Mouse (Mus musculus) MEL-GATA-1-ER (cell line): Measurements from ENCODE around the gene Arid5b.

Source experiments
- DNase-seq: peaks from one replicate; pipeline ENCODE4 v3.0.0-alpha.2; 2012; ENCODE audit warnings: low read depth; ENCODE audit errors: extremely low read depth

The Arid5b gene

GRCm38 (mm10) chr10:68165709-68166694, 112.5 kb downstream of the Arid5b start:
- no peak for DNase-seq

GRCm38 (mm10) chr10:68164723-68165706, 113.5 kb downstream of the Arid5b start:
- DNase-seq = no peak

DNA sequence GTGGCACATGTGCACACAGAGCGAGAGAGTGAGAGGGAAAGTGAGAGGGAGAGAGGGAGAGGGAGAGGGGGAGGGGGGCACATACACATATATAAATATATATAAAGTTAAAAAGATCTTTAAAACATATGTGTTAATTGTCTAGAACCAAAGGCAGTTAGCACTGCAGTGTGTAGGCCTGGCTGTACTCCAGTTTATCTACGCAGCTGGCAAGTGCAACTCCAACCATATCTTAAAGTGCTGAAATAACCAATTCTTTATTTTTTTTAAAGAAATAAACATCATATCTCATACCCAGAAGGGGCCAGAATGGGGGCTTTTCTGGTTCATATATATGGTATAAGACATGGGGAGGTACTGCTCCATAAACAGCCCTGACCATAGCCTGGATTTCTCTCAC, 114.4 kb downstream of the Arid5b start:
- no peak for DNase-seq

DNA sequence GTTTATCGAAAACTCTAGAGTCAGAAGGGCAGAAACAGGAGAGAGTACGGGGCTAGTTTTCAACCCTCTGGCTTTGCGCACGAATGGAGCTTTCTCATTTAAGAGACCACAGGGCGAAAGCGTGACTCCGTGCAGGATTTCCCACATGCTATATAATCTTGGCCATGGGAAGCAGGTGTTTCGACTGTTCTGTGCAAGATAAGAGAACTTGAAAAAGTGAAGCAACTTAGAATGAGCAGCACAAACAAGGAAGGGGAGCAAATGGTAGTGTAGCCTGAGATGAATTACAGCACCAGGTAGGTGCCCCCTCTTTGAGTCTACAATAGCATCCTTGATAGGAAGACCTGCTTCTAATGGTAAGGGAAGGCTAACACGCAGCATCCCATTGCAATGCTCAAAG, 118.8 kb downstream of the Arid5b start:
- peak; percentile 11 for DNase-seq

DNA sequence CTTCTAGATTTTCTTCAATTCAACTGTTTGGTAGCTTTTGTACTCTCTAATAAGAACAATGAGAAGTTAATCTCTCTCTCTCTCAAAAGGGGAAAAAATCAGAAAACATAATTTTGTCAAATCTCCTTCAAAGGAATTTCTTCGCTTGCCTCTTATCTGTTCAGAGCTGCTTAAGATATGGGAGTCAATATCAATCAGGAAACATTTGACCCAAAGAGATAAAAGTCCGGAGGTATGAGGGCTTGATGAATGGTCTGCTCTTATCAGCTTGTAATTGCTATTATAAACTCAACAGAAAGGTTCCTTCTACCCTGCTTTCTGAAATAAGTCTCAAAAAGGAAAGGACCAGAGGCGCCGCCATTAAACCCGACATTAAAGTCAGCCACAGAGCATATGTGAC, 120.0 kb downstream of the Arid5b start:
- DNase-seq = no peak

DNA sequence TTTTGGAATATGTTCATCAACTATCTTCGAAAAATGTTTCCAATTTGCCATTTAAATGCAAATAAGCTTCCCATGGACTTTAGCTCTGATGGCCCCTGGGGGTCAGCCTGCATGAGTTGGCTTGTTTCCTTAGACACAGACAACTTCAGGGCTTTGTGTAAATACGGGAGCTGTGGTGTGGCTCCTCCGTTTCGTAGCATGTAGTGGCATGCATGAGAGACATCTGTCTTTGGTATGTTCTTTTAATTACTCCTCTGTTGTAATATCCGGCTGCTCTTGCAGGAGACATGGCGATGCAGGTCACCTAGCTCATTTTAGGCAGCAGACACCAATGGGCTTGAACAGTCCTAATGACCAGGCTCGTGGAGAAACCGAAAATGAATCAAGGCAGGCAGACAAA, 121.0 kb downstream of the Arid5b start:
- no peak for DNase-seq

DNA sequence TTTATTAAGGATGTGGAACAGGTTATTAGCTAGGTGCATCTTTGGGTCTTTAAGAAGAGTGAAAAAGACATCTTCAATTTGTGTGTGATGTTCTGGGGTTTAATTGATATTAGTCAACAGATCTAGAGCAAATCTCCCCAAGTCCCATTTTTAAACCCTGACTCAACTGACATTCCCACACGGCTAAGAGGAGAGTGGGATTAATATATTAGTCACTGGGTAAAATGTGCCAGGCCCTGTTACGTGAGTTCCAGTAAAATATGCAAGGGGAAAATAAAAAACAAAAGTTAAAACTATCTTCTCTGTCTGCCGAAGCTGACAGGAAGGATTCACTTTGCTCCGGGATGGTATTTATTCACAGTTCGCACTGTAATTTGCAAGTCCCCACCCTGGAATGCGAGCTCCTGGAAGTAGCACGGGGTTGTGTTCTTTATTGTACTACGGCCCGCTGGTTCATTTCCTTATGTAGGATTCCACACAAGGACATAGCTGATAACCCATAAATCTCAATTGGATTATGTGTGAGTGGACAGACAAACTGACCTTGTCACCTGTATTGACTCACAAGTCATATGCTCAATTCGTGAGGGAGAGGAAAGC, 121.8 kb downstream of the Arid5b start:
- DNase-seq = no peak

DNA sequence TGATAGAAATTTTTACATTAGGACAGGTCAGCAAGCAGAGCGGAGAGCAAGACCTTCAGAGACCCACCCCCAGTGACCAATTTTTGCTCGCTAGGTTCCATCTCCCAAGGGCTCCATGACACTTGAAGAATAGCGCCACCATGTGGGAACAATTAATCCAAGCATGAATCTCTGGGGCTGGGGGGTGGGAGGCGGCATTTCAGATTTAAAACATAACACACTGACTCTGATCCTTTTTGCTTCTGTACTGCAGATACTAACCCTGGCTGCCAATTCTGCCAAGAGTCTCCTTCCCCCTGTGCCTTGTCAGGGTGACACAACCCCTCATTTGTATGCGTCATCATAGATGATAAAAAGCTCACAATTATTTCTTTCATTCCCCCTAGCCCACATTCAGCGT, 122.4 kb downstream of the Arid5b start:
- DNase-seq = peak; percentile 29

DNA sequence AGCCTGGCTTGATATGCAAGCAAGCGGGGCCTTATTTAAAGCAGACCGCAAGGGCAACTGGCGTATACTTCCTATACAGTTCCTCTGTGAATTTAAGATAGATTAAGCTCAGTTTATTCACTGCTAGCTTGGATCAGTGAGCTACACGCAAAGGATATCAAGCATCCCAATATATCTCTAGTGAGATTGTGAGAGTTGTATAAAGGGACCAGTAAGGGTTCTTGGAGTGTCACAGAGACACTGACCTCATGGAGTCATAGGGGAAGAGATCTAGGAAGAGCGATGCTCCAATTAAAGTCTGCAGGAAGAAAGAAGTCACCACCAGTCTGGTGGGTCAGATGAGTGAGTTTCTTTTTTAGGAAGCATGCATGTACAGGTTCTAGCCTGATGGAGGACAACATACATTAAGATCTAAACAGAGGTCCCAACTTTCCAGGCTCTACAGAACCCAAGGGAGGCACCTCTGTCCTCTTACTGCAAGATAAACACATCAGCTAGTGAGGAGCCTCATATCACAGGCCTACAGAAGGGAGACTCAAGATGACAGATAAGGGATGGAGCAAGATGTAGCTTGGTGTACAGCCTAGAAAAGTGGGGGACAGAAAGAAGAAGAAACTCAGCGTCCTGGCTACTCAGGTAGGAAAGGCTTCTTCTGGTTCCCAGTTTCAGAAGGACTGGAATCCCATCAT, 123.0 kb downstream of the Arid5b start:
- peak; percentile 46 for DNase-seq

DNA sequence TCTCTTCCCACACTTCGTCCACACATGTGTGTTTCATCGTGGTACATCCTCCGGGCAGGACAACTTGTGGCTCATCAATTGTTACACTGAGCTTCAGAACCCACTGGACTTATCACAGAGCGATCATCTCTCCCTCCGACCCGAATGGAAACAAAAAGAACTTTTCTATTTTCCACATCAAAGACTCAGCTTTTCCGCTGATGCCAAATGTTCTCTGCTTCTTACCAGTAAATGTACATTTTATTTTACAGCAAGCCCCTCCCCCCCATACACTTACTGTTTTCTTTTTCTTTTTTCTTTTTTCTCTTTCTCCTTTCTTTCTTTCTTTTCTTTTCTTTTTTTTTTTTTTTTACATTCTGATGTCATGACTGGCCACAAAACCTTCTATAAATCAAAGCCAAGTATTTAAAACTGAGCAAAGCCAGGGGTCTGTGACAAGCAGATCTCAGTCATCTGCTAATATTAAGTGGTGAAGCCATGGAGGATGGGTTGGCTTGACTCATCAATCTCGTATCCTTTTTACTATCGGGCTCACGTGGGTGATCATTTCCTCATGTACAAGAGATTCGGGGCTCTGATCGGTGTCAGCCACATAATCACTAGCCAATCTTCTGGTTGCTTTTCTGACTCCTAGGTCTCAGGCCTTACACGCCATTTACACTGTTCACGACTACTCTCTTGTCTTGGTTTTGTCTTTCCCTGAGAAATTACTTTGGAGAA, 124.3 kb downstream of the Arid5b start:
- DNase-seq = no peak

- no peak for DNase-seq
Measured at GRCm38 (mm10) chr10:68153344-68154045, 125.0 kb downstream of the Arid5b start.

GRCm38 (mm10) chr10:68148495-68148894, 130.0 kb downstream of the Arid5b start:
- DNase-seq = no peak

DNA sequence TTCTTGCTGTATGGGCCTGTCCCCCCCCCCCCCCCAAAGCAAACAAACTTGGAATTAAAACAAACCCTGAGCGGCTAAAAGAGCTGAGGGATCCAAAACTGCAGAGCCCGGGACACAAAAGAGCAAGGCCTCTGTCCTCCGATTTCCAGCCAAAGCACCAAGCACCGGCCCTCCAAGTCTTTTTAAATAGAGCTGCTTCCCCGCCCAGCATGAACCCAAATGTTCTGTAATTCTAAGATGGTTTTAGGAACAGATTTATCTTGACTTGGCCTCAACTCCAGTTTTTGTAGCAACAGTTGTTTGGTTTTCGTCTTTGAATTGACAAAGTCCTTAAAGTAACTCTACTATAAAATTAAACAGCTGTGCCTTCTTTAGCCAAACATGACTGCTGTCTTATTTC, 130.8 kb downstream of the Arid5b start:
- DNase-seq = no peak

GRCm38 (mm10) chr10:68146842-68147241, 131.7 kb downstream of the Arid5b start:
- DNase-seq = peak; percentile 26

GRCm38 (mm10) chr10:68145286-68145950, 133.1 kb downstream of the Arid5b start:
- no peak for DNase-seq

DNA sequence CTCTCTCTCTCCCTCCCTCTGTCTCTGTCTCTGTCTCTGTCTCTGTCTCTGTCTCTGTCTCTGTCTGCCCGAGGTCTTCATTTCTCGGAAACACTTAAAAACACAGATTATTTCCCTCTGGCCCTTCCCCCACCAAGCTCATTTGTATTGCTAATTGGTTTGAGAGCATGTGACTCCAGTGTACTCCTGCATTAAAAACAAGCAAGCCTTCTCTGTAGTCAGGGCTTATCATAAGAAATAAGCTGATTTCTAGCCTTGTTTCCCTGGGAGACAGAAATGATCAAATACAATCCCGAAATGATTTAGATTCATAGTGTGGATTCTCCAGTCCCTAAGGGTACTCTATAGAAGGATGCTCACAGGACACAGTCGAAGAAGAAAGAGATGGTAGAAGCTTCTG, 136.0 kb downstream of the Arid5b start:
- no peak for DNase-seq

- no peak for DNase-seq
Measured at GRCm38 (mm10) chr10:68141567-68141966, 137.0 kb downstream of the Arid5b start.

DNA sequence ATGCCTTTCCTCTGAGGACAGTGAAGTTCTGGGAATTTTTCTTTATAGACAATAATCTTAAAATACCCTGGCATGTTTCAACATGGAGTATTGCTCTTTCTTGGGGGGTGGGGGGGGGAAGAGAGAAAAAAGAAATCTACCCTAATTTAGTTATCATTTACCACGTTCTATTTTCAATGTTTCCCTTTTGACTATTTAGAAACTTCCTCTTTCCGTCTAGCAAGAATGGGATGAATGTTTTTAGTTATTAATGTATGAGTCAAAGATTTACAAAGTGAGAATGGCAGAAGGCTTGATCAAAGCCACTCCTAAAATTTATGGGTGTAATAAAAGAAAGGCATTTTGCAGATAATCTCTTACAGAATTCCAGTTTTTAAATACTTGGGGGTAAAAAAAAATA, 137.7 kb downstream of the Arid5b start:
- no peak for DNase-seq

DNA sequence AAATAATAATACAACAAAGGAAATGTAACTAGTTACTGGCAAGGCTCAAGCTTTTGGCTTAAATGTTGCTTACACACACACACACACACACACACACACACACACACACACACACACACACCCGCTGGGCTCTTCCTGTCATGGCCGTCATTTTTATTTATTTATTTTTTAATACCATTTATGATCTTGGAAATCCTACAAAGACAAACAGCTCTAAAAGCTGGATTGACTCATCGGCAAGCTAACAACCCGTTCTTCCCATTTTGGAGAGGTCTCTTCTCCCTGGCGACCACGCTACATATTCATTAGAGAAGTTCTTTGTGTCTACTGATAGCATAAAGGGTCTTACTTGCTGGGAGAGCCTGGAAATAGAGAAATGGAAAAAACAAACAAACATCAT, 138.2 kb downstream of the Arid5b start:
- DNase-seq = no peak
